Mouse (Mus musculus) lung, adult 18-20 months (tissue): Measurements from ENCODE around the gene Scamp4.
"Not testable (repeated sequence)": the region's sequence is repeated elsewhere in the genome, so short reads cannot be mapped to it uniquely, and the experiment has no call there.

Experiments
- DNase-seq, 2 experiments: peaks; one replicate each; pipeline ENCODE4 v3.0.0; 2022; ENCODE audit warnings: mixed read lengths in 2 of 2

The Scamp4 gene

GRCm38 (mm10) chr10:80578911-80579310 is 23.8 kb upstream of the Scamp4 start:
- peak; percentile 72 to 77 for DNase-seq

DNA sequence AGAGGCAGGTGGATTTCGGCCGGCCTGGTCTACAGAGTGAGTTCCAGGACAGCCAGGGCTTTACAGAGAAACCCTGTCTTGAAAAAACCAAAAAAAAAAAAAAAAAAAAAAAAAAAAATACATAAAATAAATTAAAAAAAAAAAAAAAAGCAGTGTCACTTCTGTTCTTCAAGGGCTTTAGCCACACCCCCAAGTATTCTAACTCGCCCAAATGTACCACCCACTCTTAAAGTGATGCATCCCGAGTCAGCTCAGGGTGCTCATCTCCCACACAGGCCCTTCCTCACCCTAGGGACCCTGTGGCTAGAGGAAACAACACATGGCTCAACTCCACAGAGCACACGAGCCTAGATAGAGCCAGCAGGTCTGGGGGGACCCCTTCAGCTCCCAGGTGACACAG is 19.6 kb upstream of the Scamp4 start:
- no peak for DNase-seq

- no peak for DNase-seq
Measured at GRCm38 (mm10) chr10:80584045-80584488, 18.6 kb upstream of the Scamp4 start.

- DNase-seq = no peak
Measured at GRCm38 (mm10) chr10:80584642-80585552, 17.8 kb upstream of the Scamp4 start.

- DNase-seq = no peak
Measured at GRCm38 (mm10) chr10:80585581-80585980, 17.1 kb upstream of the Scamp4 start.

DNA sequence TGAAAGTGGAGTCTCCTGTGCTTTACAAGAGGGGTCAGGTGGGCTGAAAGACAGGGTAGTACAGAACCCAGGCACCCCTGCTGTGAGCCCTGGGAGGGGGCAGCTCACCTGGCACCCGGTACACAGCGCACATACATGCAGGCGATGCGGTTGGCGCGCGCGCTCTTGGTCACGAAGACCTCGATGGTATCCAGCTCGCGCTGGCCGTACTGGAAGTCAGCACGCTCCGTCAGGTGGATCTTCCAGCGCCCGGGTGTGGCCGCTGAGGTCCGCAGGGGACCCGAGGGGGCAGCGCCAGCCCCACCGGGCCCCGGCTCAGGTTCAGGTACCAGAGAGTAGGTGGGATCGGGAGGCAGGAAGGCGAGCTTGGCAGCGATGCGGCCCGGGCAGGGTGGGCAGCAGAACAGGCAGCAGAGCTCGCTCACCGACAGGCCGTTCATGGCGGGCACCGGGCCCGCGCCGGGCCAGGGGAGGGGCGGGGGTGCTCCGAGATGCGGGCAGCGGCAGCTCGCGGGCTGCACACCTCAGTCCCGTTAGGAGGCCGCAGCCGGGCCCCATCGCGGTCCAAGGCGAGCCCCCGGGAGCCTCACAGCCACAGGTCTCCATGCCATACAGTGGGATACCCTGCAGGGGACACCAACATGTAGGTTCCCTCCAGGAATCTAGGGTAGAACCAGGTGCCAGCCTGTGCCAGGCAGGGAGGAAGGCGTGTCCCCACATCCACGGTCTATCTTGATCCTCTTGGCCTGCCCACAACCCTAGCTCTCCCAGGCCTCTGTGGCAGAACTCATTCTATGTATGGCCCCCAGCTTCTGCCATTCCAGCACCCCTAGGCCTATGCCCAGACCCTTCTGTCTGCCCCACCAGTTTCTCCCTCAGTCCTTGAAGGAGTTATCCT is 16.0 kb upstream of the Scamp4 start:
- DNase-seq = no peak

GRCm38 (mm10) chr10:80587305-80587657 is 15.4 kb upstream of the Scamp4 start:
- peak; percentile 38 to 61 for DNase-seq

DNA sequence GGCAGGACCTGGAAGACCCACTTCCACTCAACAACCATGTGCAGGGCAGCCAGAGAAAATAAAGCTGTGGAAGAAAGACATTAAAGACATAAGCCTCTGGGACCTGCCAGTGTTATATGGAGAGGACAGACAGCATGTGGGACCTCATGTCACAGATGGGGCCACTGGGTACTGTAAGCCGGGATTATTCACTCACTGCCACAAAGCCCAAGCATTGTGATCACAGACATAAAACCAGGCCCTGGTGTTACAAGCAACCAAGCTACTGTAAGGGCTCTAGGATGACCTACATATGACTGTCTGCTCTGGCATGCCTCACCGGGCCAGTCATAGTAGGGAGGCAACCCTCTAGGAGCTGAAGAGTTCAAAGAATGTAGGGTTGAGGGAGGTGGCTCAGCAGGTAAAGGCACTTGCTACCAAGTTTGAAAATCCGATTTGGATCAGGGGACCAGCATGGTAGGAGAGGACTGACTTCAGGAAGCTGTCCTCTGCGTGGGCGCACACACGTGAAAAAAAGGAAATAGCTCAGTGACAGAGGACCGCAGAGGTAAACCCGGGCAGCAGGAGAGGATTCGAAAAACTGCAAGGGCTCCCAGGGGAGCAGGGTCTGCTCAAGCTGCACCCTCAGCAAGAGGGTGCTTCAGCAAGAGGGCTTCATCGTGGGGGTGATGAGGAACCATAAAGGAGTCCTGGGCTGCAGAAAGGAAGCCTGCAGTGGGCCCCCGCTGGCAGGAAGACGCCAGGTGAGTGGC is 13.4 kb upstream of the Scamp4 start:
- DNase-seq = no peak

- DNase-seq = peak; percentile 95 to 98
Measured at GRCm38 (mm10) chr10:80589879-80590854, 12.5 kb upstream of the Scamp4 start, which contains the start of gene Abhd17a. Abhd17a (minus strand) TSS chr10:80590341.

- DNase-seq = no peak
Measured at GRCm38 (mm10) chr10:80596318-80596717, 6.4 kb upstream of the Scamp4 start.

DNA sequence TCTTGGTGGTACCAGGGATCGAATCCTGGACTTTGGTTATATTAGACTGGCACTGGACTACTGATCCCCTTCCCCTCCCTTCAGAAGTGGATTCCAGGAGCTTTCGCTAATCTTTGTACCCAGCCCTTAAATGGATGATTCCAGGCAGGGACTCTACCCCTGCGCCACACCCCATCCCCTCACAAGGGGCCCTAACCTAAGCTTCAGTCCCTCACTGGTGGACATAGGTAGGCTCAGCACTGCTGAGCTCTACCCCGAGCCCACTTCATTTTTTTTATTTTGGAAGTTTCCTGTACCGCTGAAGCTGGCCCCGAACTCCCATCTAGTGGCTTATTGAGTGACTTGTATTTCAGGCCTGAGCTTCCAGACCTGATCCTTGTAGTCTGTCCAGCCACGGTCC is 692 bp downstream of the Scamp4 start:
- DNase-seq = no peak

DNA sequence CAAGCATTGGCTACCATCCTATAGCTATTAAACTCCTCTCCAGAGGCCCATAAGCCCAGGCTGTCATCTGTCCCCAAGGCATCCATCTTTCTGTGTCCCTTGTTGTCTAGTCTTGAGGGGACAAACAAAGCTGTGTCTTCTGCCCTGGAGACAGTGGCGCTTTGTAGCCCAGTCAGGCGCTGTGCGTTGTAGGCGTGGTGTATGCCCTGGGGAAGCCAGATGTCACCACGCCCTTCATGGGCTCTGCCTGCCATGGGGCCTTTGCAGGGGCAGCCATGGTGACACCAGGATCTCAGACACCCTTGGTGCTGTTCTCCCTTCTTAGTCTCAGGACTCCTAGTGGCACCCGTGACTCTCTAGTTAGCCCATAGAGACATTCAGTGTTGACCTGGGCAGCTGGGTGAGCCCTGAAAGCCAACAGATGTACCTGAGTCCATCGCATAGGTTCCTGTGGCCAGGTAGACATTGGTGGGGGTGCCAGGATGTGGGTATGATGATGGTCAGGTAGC is 1.4 kb downstream of the Scamp4 start:
- DNase-seq = no peak

DNA sequence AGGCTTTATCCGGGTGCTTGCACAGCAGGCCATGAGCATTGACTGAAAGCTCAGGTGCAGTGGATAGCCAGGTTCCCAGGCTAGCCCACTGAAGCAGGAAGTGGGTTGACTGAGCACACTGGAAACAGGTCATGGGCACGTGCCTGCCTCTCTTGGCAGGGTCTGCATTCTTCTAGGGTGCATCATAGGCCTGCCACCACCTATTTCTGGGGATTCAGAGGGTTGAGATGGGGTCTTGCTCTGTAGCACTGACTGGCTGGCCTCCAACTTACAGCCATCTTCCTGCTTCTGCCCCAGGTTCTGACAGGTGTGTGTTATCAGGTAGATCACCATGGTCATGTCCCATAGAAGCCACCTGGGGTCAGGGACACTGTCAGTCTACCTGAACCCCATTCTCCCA is 2.3 kb downstream of the Scamp4 start:
- no peak for DNase-seq

DNA sequence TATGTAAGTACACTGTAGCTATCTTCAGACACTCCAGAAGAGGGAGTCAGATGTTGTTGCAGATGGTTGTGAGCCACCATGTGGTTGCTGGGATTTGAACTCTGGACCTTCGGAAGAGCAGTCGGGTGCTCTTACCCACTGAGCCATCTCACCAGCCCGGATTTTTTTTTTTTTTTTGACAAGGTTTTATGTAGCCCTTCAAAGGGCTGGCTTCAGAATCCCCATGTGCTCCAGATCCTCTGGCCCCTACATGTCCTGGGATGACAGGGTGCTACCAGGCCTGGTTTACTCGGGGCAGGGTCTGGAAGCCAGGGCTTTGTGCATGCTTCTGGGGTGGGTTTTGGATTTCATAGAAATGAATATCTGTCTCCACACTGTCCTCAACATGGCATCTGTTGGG is 3.0 kb downstream of the Scamp4 start, which contains the start of gene Gm49322:
TSS of gene Gm49322 (plus strand) at position 301 of the 400 bp plus-strand sequence.
- not testable (repeated sequence) for DNase-seq

GRCm38 (mm10) chr10:80606306-80606705 is 3.6 kb downstream of the Scamp4 start:
- DNase-seq = no peak

- no peak for DNase-seq
Measured at GRCm38 (mm10) chr10:80606737-80607350, 4.2 kb downstream of the Scamp4 start.

DNA sequence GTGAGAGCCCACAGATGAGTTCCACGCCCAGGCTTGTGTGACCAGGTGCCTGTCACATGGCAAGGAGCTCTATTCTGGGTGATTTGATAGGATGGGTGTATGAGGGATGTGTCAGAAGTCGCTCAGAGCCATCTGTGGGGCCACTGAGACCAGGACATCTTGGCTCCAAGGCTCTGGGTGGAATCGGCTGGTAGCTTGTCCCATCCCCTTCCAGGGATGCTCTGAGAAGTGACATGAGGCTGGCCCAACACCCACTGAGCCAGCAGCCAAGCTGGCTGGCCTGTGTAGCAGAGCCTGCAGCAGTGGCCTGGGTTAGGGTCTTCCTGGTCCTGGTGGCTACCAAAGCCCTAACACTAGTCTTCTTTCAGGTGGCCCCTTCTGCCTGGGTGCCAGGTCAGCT is 5.8 kb downstream of the Scamp4 start:
- DNase-seq = no peak

- DNase-seq = no peak
Measured at GRCm38 (mm10) chr10:80609269-80609924, 6.7 kb downstream of the Scamp4 start.

DNA sequence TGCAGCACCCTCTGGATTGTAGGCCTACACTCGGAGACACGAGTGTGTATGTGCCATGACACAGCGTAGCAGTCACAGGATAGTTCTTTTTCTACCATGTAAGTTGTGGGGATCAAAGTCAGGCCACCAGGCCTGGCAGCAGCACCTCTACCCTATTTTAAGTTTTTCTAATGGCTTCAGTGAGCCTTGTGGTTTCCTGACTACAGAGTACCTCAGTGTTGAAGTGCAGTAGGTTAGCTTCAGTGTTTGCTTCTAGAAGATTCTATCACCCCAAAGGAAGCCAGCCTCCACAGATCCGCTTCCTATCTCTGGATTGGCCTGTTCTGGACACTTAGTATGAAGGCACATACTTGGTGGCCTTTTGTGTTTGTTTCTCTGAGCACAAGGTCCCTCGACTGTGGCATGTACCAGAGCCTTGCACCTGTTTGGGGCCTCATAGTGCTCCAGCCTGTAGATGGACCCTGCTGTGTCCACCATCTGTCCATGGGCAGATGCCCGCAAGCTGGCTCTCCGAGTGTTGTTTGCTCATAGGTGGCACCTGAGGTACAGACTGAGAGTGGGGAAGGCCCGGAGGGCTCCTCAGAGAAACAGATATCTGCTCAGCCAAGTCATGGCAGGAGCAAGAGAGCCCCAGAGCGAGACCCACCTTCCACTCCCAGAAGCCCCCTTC is 7.6 kb downstream of the Scamp4 start:
- no peak for DNase-seq

DNA sequence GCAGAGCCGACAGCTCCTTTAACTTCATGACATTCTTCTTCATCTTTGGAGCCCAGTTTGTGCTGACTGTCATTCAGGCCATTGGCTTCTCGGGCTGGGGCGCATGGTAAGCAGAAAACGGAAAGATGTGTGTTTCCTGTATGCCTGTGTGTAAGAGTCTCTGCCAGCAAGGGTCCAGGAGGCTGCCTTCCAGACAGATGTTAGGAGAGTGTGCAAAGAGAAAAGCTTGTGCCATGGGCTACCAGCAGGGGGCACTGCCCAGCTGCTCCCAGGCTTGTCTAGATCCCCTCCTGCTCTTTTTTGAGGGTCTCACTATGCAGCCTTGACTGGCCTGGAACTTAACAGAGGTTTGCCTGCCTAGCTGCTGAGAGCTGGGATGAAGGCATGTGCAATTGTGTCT is 8.4 kb downstream of the Scamp4 start:
- DNase-seq = peak; percentile 48
